Mouse (Mus musculus): ENCODE measurements around the gene 1700001J03Rik.

DNA sequence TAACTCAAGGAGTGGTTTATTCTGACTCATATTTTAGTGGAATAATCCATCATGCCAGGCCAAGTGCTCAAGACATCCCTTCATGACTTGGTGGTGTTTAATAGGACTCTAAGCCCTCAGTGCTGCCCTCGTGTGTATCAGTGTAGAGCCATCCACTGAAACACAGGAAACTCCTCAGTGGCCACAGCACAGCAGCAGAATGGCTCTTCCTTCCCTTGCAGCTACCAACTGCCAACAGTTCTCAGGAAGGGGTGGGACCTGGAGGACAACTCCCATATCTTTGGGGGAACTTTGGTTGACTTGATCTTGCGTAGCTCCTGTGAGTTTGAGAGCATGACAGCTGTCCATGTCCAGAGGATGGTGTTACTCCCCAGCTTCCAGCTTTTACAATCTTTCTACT lies 18.8 kb upstream of the 1700001J03Rik start:
- TF ChIP-seq CTCF (conservative IDR thresholded peaks at IDR 0.05; ENCODE audit: insufficient read depth, insufficient read length, low read depth, low read length), result no peak
- TF ChIP-seq POLR2A (IDR thresholded peaks at IDR 0.05; ENCODE audit: low read depth, low read length), result no peak
